Mouse (Mus musculus) small intestine, adult 2 months (tissue): ENCODE measurements around the gene Mgarp. TPM values are rescaled to one million over a fixed set of nuclear protein-coding genes. Genes with fewer than 3 reads are reported as not detected.
"Not testable (repeated sequence)": the region's sequence is repeated elsewhere in the genome, so short reads cannot be mapped to it uniquely, and the experiment has no call there.

Experiments
- H3K27ac ChIP-seq: fragments of 200-500 bp; 2 replicates; pipeline ENCODE4 v1.5.1; 2012; ENCODE audit warnings: low read depth, low read length, control low read depth, inconsistent platforms; ENCODE audit not compliant: insufficient read depth
- H3K27me3 ChIP-seq: fragments of 200-500 bp; 2 replicates; pipeline ENCODE4 v1.6.1; 2012; ENCODE audit warnings: mild to moderate bottlenecking, moderate library complexity, low read length, inconsistent platforms; ENCODE audit not compliant: control insufficient read depth, insufficient read depth
- H3K36me3 ChIP-seq: fragments of 200-500 bp; 2 replicates; pipeline ENCODE4 v1.6.1; 2012; ENCODE audit warnings: mild to moderate bottlenecking, low read length, control low read depth, inconsistent platforms; ENCODE audit not compliant: control insufficient read depth, insufficient read depth
- H3K4me1 ChIP-seq: fragments of 200-500 bp; 2 replicates; pipeline ENCODE4 v1.6.1; 2012; ENCODE audit warnings: low read length, inconsistent platforms, mixed read lengths; ENCODE audit not compliant: control insufficient read depth, insufficient read depth, insufficient read length
- H3K4me3 ChIP-seq: fragments of 200-500 bp; 2 replicates; pipeline ENCODE4 v1.5.1; 2012; ENCODE audit warnings: low read depth, mild to moderate bottlenecking, control low read depth, inconsistent platforms, low read length, moderate library complexity
- CTCF ChIP-seq: fragments of 200-500 bp; IDR thresholded peaks from 2 replicates; pipeline ENCODE4 v1.5.1; 2012; ENCODE audit warnings: low read depth, mild to moderate bottlenecking, control low read depth, inconsistent platforms, low read length, moderate library complexity, mixed read lengths; ENCODE audit not compliant: insufficient replicate concordance, insufficient read length; ENCODE audit errors: extremely low read depth
- POLR2A ChIP-seq: fragments of 200-500 bp; IDR thresholded peaks from 2 replicates; pipeline ENCODE4 v1.6.1; 2012; ENCODE audit warnings: low read depth, mild to moderate bottlenecking, control low read depth, inconsistent platforms, low read length, moderate library complexity
- WGBS: fragments of 180-500 bp; shearing (Covaris S2); methylation state at CpG from one replicate; pipeline ENCODE4 v1.1.7; 2018; 5-methylcytosine and 5-hydroxymethylcytosine counted together
- polyA plus RNA-seq: library from polyadenylated mRNA; depleted of rRNA; stranded (reverse); fragments of >200 nt; gene quantifications from 2 replicates; pipeline ENCODE4 v1.2.3, GENCODE M21; 2012

Mgarp gene
- polyA plus RNA-seq, 1 experiment, result 0.37 TPM

DNA sequence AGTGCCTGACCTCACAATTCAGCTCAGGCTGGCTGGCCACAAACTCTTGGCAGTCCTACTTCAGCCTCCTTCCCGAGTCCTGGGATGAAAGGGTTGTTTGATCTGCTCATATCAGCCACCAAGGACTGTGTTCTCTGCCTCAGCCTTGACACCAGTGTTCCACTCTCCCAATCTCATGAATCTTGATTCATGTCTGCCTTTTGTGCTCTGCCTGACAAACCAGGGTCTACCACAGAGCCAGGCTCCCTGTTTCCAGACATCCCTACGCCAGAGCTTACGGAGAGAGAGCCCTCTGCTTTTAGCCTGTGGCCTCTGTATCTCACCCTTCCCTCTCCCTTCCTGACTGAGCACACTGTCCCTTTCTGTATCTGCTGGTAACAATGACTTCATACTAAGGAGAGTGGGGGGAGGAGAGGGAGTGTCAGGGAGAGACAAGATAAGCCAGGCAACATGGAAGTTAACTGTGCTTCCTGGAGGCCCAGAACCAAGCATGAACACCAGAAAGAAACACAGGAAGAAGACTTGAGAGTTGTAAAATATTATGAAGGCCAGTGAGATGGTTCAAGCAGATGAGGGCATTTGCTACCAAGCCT, 47.8 kb downstream of the Mgarp start:
- TF ChIP-seq POLR2A (no peak), CTCF (no peak)
- no peaks in the 10 kb centered on the region; the same call in 1 of the 2 replicates for H3K4me1 ChIP-seq
- H3K27me3 ChIP-seq, result no peaks in the 10 kb centered on the region
- WGBS, result 62% methylated on average over 3 of the region's 3 CpGs
- no peak overlapping the region for H3K4me3 ChIP-seq
- no peak overlapping the region for H3K27ac ChIP-seq
- no peaks in the 10 kb centered on the region for H3K36me3 ChIP-seq

DNA sequence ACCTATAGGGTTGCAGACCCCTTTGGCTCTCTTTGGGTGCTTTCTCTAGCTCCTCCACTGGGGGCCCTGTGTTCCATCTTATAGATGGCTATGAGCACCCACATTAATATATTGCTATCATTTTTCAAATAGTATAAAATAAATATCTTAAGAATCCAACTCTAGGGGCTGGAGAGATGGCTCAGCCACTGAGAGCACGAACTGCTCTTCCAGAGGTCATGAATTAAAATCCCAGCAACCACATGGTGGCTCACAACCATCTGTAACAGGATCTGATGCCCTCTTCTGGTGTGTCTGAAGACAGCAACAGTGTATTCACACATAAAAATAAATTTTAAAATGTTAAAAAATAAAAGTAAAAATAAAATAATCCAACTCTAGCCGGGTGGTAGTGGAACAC, 51.5 kb downstream of the Mgarp start:
- 90% methylated on average over 2 of the region's 2 CpGs for WGBS
- not testable (repeated sequence) for H3K36me3 ChIP-seq, H3K27ac ChIP-seq, H3K27me3 ChIP-seq, H3K4me3 ChIP-seq, H3K4me1 ChIP-seq

DNA sequence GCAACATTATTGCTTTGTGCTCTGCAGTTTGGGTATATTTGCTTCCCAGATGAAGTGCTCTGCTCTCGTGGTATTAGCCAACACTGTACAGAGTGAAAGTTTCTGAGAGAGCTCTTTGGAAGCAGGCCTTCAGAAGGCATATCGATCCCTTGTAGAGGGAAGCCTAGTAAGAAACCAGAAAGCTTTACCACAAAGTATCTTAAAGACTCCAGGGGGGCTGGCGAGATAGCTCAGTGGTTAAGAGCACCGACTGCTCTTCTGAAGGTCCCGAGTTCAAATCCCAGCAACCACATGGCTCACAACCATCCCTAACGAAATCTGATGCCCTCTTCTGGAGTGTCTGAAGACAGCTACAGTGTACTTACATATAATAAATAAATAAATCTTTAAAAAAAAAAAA, 52.4 kb downstream of the Mgarp start:
- H3K27me3 ChIP-seq, H3K4me3 ChIP-seq, H3K36me3 ChIP-seq, H3K27ac ChIP-seq, H3K4me1 ChIP-seq: not testable (repeated sequence)
- WGBS, result 92% methylated on average over 6 of the region's 6 CpGs

DNA sequence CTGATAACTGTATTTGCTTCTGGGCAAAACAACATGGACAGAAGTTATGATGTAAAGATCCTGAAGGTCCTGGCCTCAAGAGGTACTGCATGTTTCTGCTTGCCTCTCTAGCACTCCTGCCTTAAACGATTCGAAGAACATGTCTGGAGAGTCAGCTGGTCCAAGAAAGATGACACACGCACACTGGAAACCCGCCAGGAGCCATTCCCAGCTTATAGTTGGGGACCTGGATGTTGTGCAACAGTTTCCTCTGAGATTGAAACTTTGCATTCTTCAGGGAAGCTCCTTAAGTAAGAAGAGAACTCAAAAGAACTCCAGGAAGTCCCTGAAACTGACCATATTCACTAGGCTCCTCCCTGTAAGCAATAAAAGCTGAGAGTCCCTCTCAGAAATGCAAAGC, 53.3 kb downstream of the Mgarp start:
- TF ChIP-seq CTCF (no peak), POLR2A (no peak)
- Histone ChIP-seq H3K4me1 (peaks cover 2% of the 10 kb centered on the region), H3K4me3 (no peak overlapping the region), H3K27ac (no peak overlapping the region), H3K36me3 (no peaks in the 10 kb centered on the region), H3K27me3 (no peaks in the 10 kb centered on the region)
- WGBS, result 83% methylated on average over 4 of the region's 4 CpGs

DNA sequence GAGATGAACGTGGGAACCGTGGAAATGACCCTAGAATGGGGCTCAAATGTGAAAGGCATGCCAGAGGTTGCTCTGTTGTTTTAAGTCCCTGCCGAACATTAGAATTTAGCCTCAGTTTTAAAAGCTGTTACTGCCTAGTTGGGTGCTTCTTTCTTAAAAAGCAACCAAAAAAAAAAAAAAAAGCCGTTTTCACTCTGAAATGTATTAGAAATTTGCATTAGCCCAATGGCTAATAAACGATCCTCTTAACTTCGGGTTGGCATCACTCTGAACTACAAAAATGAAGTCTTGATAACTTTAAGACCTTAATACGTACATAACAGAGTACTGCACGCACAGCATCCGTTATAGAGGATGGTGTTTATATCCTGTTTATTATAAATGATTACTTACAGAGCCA, 54.4 kb downstream of the Mgarp start:
- TF ChIP-seq POLR2A (no peak), CTCF (no peak)

DNA sequence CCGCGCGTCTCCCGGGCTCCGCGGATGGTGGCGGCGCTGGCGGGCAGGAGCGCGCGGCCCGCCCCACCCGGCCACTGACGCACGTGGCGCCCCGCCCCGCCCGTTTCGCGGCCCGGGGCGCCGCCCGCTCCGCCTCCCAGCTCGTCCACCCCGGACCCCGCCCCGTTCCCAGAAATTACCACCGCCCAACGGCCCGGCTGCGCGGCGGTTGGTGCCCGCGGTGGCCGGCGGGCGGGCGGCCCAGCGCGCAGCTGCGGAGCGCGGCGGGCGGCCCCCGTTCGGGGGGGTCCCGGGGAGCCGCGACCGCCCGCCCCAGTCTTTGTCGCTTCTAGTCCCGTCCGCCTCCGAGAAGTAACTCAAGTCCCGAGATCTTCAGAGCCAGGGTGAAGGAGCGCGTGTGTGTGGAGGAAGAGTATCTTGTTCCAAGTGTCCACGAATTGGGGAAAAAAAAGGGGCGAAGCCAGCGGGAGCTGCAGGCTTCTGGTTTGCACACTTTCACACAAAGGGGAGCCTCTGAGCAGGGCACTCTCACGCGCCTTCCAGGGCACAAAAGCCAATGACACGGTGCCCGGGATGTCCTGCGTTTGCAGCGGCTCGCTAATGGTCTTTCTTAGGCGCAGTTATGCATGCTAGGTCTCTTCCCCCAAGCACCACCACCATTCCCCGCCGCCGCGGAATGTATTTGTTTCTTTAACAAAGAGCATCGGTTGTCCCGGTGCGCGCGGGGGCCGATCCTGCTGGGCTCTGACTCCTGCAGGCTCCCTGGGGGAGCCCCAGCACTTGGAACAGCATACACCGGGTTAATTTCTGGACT, 55.1 kb downstream of the Mgarp start:
- no peaks in the 10 kb centered on the region for H3K27me3 ChIP-seq
- peaks cover 2% of the 10 kb centered on the region for H3K4me1 ChIP-seq
- WGBS, result 1% methylated on average over 86 of the region's 86 CpGs
- H3K27ac ChIP-seq, result peak overlapping the region; percentile 89
- H3K4me3 ChIP-seq, result peak overlapping the region; percentile 87
- H3K36me3 ChIP-seq, result no peaks in the 10 kb centered on the region
- TF ChIP-seq CTCF (no peak), POLR2A (no peak; the same call in none of the 2 replicates)

More for the DNA sequence above, 54.4 kb downstream of the Mgarp start:
- Histone ChIP-seq H3K4me3 (peak overlapping the region; percentile 87), H3K27me3 (no peaks in the 10 kb centered on the region), H3K27ac (peak overlapping the region; percentile 80), H3K4me1 (peaks cover 2% of the 10 kb centered on the region), H3K36me3 (no peaks in the 10 kb centered on the region)
- whole genome bisulfite sequencing, result 8% methylated on average over 9 of the region's 9 CpGs

DNA sequence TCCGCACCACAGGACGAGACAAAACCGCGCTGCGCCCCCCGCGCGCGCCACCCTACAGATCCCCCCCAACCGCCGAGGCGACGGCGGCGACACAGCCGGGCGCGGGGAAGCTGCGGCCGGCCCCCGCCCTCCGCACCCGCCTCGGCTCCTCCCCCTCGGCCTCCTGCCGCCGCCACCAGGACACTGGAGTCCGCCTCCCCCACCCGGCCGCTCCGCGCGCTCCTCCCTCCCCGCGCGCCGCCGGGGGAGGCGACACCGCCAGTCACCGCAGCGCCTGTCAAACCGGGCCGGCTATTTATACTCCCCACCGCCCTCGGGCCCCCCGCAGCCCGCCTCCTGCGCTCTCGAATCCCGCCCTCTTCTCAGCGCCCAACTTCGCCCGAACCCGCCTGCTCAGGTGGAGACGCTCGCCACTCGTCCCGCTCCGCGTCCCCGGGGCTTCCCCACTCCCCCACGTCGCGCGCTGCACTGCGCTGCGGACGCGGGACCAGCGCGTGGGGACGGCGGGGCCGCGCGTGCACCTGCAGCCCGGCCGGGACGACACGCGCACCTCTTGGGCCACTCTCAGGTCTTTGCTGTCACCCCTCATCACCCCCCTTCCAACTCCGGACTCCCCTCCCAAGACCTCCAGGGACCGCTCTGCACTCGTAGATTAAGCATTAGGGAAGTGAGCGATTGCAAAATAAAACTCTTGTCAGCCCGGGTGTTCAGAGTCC, 55.8 kb downstream of the Mgarp start, which contains the start of gene Elf2:
Elf2 (minus strand) TSS at position 112 of the 716 bp plus-strand sequence.
- Histone ChIP-seq H3K4me3 (peak within 1 kb of the TSS; percentile 87), H3K27ac (peak within 1 kb of the TSS; percentile 89), H3K27me3 (no peaks in the 10 kb centered on the region), H3K4me1 (peaks cover 3% of the 10 kb centered on the region), H3K36me3 (no peaks in the 10 kb centered on the region)
- TF ChIP-seq POLR2A (peak; percentile 40; the same call in 1 of the 2 replicates), CTCF (peak; percentile 16; the same call in 1 of the 2 replicates)
- WGBS, result under 1% methylated on average over 82 of the region's 87 CpGs
